Mouse (Mus musculus) stomach, embryonic 16.5 days (tissue): ENCODE measurements around the gene Ahdc1. TPM values are rescaled to one million over a fixed set of nuclear protein-coding genes. Genes with fewer than 3 reads are reported as not detected.
A peak's percentile ranks its signal among the peaks of the same experiment; 100 is the strongest.

Experiments
- ATAC-seq: fragments of 200-750 bp; cut with Nextera tagmentation; 2 replicates; pipeline ENCODE4 v1.8.0; 2017; ENCODE audit warnings: moderate number of reproducible peaks, moderate TSS enrichment; ENCODE audit not compliant: insufficient read depth, low FRiP score
- H3K27ac ChIP-seq: fragments of 300-500 bp; sonication (generic); 2 replicates; pipeline ENCODE4 v1.5.1; 2014; ENCODE audit warnings: low read length
- H3K27me3 ChIP-seq: fragments of 300-500 bp; sonication (generic); 2 replicates; pipeline ENCODE4 v1.6.1; 2014; ENCODE audit warnings: low read length, control low read depth, mixed read lengths; ENCODE audit not compliant: control insufficient read depth, insufficient read depth
- H3K36me3 ChIP-seq: fragments of 300-500 bp; sonication (generic); 2 replicates; pipeline ENCODE4 v1.6.1; 2014; ENCODE audit warnings: low read length; ENCODE audit not compliant: control insufficient read depth, insufficient read depth
- H3K4me1 ChIP-seq: fragments of 300-500 bp; sonication (generic); 2 replicates; pipeline ENCODE4 v1.6.1; 2014; ENCODE audit warnings: low read length, control low read depth, mixed read lengths; ENCODE audit not compliant: control insufficient read depth, insufficient read depth
- H3K4me2 ChIP-seq: fragments of 300-500 bp; sonication (generic); 2 replicates; pipeline ENCODE4 v1.6.1; 2014; ENCODE audit warnings: low read depth, low read length, mixed read lengths
- H3K4me3 ChIP-seq: fragments of 300-500 bp; sonication (generic); replicated peaks from 2 replicates; pipeline ENCODE4 v1.5.1; 2014; ENCODE audit warnings: mild to moderate bottlenecking, low read length
- H3K9ac ChIP-seq: fragments of 300-500 bp; sonication (generic); 2 replicates; pipeline ENCODE4 v1.6.1; 2014; ENCODE audit warnings: low read length
- H3K9me3 ChIP-seq: fragments of 300-500 bp; sonication (generic); replicated peaks from 2 replicates; pipeline ENCODE4 v1.6.1; 2016; ENCODE audit warnings: low read length, control low read depth; ENCODE audit not compliant: control insufficient read depth
- WGBS: fragments of 180-500 bp; shearing (Covaris S2); extraction: QIAGEN DNeasy Blood & Tissue Kit; methylation state at CpG from one replicate; pipeline ENCODE4 v1.1.7; 2014; 5-methylcytosine and 5-hydroxymethylcytosine counted together
- polyA plus RNA-seq: library from polyadenylated mRNA; unstranded; fragments of >200 nt; fragmentation: Nextera tagmentation; extraction: Ambion mirVana; gene quantifications from 2 replicates; pipeline ENCODE4 v1.2.1, GENCODE M21; 2015

Ahdc1 gene
- polyA plus RNA-seq, 1 experiment from 2014 or later, result 7.1 TPM

GRCm38 (mm10) chr4:133089802-133090201 lies 78.7 kb downstream of the Ahdc1 start:
- Histone ChIP-seq H3K4me2 (0 out of 2 replicates have a peak overlapping the region, but pooled peaks have one; percentile 37), H3K4me1 (peaks cover 90% of the 10 kb centered on the region)
- 68% methylated on average over 4 of the region's 4 CpGs for WGBS

GRCm38 (mm10) chr4:133090276-133090719 lies 79.2 kb downstream of the Ahdc1 start:
- peaks cover 90% of the 10 kb centered on the region for H3K4me1 ChIP-seq
- H3K4me2 ChIP-seq, result peak overlapping the region; percentile 37
- H3K27ac ChIP-seq, result peak overlapping the region; percentile 94
- no peaks in the 10 kb centered on the region for H3K9me3 ChIP-seq
- no peaks in the 10 kb centered on the region for H3K36me3 ChIP-seq
- WGBS, result 27% methylated on average over 8 of the region's 8 CpGs
- peak overlapping the region; percentile 60 for H3K9ac ChIP-seq
- peak; percentile 12; the same call in 1 of the 2 replicates for ATAC-seq
- no peaks in the 10 kb centered on the region for H3K27me3 ChIP-seq
- H3K4me3 ChIP-seq, result no peak overlapping the region

More at GRCm38 (mm10) chr4:133089802-133090201, 78.7 kb downstream of the Ahdc1 start:
- peak overlapping the region; percentile 94 for H3K27ac ChIP-seq
- no peak for ATAC-seq
- no peaks in the 10 kb centered on the region for H3K9me3 ChIP-seq
- no peaks in the 10 kb centered on the region for H3K36me3 ChIP-seq
- H3K4me3 ChIP-seq, result no peak overlapping the region
- no peaks in the 10 kb centered on the region for H3K27me3 ChIP-seq
- H3K9ac ChIP-seq, result peak overlapping the region; percentile 60

- H3K9ac ChIP-seq, result peak overlapping the region; percentile 60
- peak; percentile 54 for ATAC-seq
- 15% methylated on average over 18 of the region's 18 CpGs for WGBS
Observed at GRCm38 (mm10) chr4:133090720-133091458, 79.8 kb downstream of the Ahdc1 start.

GRCm38 (mm10) chr4:133091459-133091785 lies 80.4 kb downstream of the Ahdc1 start:
- Histone ChIP-seq H3K9me3 (no peaks in the 10 kb centered on the region), H3K4me3 (no peak overlapping the region), H3K27ac (peak overlapping the region; percentile 94), H3K4me1 (peaks cover 84% of the 10 kb centered on the region), H3K27me3 (no peaks in the 10 kb centered on the region), H3K9ac (peak overlapping the region; percentile 60; the same call in 1 of the 2 replicates), H3K36me3 (no peaks in the 10 kb centered on the region), H3K4me2 (no peak overlapping the region)
- ATAC-seq, result no peak
- WGBS, result 61% methylated on average over 4 of the region's 4 CpGs

More at GRCm38 (mm10) chr4:133090720-133091458, 79.8 kb downstream of the Ahdc1 start:
- H3K4me2 ChIP-seq, result peak overlapping the region; percentile 37
- H3K9me3 ChIP-seq, result no peaks in the 10 kb centered on the region
- 0 out of 2 replicates have a peak overlapping the region, but pooled peaks have one; percentile 11 for H3K4me3 ChIP-seq
- H3K4me1 ChIP-seq, result peaks cover 89% of the 10 kb centered on the region
- H3K27me3 ChIP-seq, result no peaks in the 10 kb centered on the region
- H3K27ac ChIP-seq, result peak overlapping the region; percentile 94
- H3K36me3 ChIP-seq, result no peaks in the 10 kb centered on the region

- H3K27ac ChIP-seq, result peak overlapping the region; percentile 94
- H3K27me3 ChIP-seq, result no peaks in the 10 kb centered on the region
- H3K9ac ChIP-seq, result peak overlapping the region; percentile 67
- WGBS, result 12% methylated on average over 18 of the region's 18 CpGs
- H3K9me3 ChIP-seq, result no peaks in the 10 kb centered on the region
- H3K4me3 ChIP-seq, result peak overlapping the region; percentile 17; the same call in 1 of the 2 replicates
- peak overlapping the region; percentile 49 for H3K4me2 ChIP-seq
- peaks cover 74% of the 10 kb centered on the region for H3K4me1 ChIP-seq
- ATAC-seq, result peak; percentile 49; the same call in 1 of the 2 replicates
- no peaks in the 10 kb centered on the region for H3K36me3 ChIP-seq
Observed at GRCm38 (mm10) chr4:133092453-133092901, 81.4 kb downstream of the Ahdc1 start.

DNA sequence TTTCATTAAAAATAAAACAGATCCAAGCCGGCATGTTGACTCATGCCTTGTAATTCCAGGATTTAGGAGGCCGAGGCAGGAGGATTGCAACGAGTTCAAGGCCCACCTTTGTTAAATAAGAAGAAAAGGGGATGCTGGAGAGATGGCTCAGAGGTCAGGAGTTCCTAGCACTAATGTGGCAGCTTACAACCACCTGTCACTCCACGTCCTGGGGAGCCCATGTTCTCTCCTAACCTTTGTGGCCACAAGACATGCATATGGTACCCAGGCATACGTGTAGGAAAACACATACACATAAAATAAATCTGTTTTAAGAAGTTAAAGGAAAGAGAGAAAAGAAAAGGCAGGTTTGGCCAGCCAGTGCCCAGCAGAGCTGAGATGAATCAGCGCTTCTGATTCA lies 82.0 kb downstream of the Ahdc1 start:
- H3K9me3 ChIP-seq, result no peaks in the 10 kb centered on the region
- peaks cover 68% of the 10 kb centered on the region for H3K4me1 ChIP-seq
- WGBS, result 68% methylated on average over 6 of the region's 6 CpGs
- H3K27ac ChIP-seq, result peak overlapping the region; percentile 94
- ATAC-seq, result no peak
- H3K36me3 ChIP-seq, result no peaks in the 10 kb centered on the region
- H3K4me3 ChIP-seq, result no peak overlapping the region
- peak overlapping the region; percentile 66 for H3K9ac ChIP-seq
- H3K27me3 ChIP-seq, result no peaks in the 10 kb centered on the region
- H3K4me2 ChIP-seq, result no peak overlapping the region

GRCm38 (mm10) chr4:133093481-133094033 lies 82.5 kb downstream of the Ahdc1 start:
- no peaks in the 10 kb centered on the region for H3K36me3 ChIP-seq
- WGBS, result 32% methylated on average over 6 of the region's 6 CpGs
- peak overlapping the region; percentile 66 for H3K9ac ChIP-seq
- ATAC-seq, result no peak
- H3K9me3 ChIP-seq, result no peaks in the 10 kb centered on the region
- H3K27me3 ChIP-seq, result no peaks in the 10 kb centered on the region
- H3K27ac ChIP-seq, result peak overlapping the region; percentile 94
- H3K4me2 ChIP-seq, result no peak overlapping the region
- H3K4me3 ChIP-seq, result no peak overlapping the region
- peaks cover 64% of the 10 kb centered on the region for H3K4me1 ChIP-seq

- H3K36me3 ChIP-seq, result no peaks in the 10 kb centered on the region
- no peaks in the 10 kb centered on the region for H3K9me3 ChIP-seq
- peaks cover 61% of the 10 kb centered on the region for H3K4me1 ChIP-seq
- H3K4me2 ChIP-seq, result no peak overlapping the region
- no peak overlapping the region for H3K4me3 ChIP-seq
- no peak overlapping the region for H3K9ac ChIP-seq
- ATAC-seq, result no peak
- peak overlapping the region; percentile 94; the same call in 1 of the 2 replicates for H3K27ac ChIP-seq
- no peaks in the 10 kb centered on the region for H3K27me3 ChIP-seq
- 50% methylated on average over 1 of the region's 1 CpGs for WGBS
Observed at GRCm38 (mm10) chr4:133094255-133094654, 83.2 kb downstream of the Ahdc1 start.
